Mouse (Mus musculus) heart, embryonic 13.5 days (tissue): ENCODE results near the gene Erp44. TPM values are rescaled to one million over a fixed set of nuclear protein-coding genes. Genes with fewer than 3 reads are reported as not detected.

ENCODE experiments used
- ATAC-seq: fragments of 200-750 bp; cut with Nextera tagmentation; 2 replicates; pipeline ENCODE4 v1.8.0; 2017; ENCODE audit warnings: moderate TSS enrichment; ENCODE audit not compliant: insufficient number of reproducible peaks, low FRiP score, low TSS enrichment; ENCODE audit errors: extremely low read depth
- H3K27ac ChIP-seq: fragments of 300-500 bp; sonication (generic); replicated peaks from 2 replicates; pipeline ENCODE4 v1.5.1; 2015; ENCODE audit warnings: moderate library complexity, mild to moderate bottlenecking, inconsistent platforms
- H3K27me3 ChIP-seq: fragments of 300-500 bp; sonication (generic); replicated peaks from 2 replicates; pipeline ENCODE4 v1.6.1; 2015; ENCODE audit warnings: mild to moderate bottlenecking, inconsistent platforms
- H3K36me3 ChIP-seq: fragments of 300-500 bp; sonication (generic); 2 replicates; pipeline ENCODE4 v1.6.1; 2015; ENCODE audit warnings: mild to moderate bottlenecking, inconsistent platforms
- H3K4me1 ChIP-seq: fragments of 300-500 bp; sonication (generic); 2 replicates; pipeline ENCODE4 v1.6.1; 2015; ENCODE audit warnings: inconsistent platforms
- H3K4me2 ChIP-seq: fragments of 300-500 bp; sonication (generic); 2 replicates; pipeline ENCODE4 v1.6.1; 2015; ENCODE audit warnings: inconsistent platforms, mild to moderate bottlenecking, moderate library complexity
- H3K4me3 ChIP-seq: fragments of 300-500 bp; sonication (generic); 2 replicates; pipeline ENCODE4 v1.5.1; 2015; ENCODE audit warnings: moderate library complexity, mild to moderate bottlenecking, inconsistent platforms
- H3K9ac ChIP-seq: fragments of 300-500 bp; sonication (generic); 2 replicates; pipeline ENCODE4 v1.6.1; 2015; ENCODE audit warnings: inconsistent platforms, mild to moderate bottlenecking, moderate library complexity
- H3K9me3 ChIP-seq: fragments of 300-500 bp; sonication (generic); 2 replicates; pipeline ENCODE4 v1.6.1; 2016; ENCODE audit warnings: inconsistent platforms
- WGBS: fragments of 180-500 bp; shearing (Covaris S2); methylation state at CpG from one replicate; pipeline ENCODE4 v1.1.7; 2015; ENCODE audit warnings: mixed read lengths; 5-methylcytosine and 5-hydroxymethylcytosine counted together
- polyA plus RNA-seq: library from polyadenylated mRNA; unstranded; fragments of >200 nt; fragmentation: Nextera tagmentation; extraction: Ambion mirVana; gene quantifications from 2 replicates; pipeline ENCODE4 v1.2.1, GENCODE M21; 2015

Erp44 gene
- polyA plus RNA-seq, 1 experiment from 2014 or later = 55.4 TPM

- no peaks in the 10 kb centered on the region for H3K27me3 ChIP-seq
- H3K27ac ChIP-seq = no peak overlapping the region
- no peaks in the 10 kb centered on the region for H3K36me3 ChIP-seq
- H3K4me2 ChIP-seq = no peak overlapping the region
- no peak overlapping the region for H3K4me3 ChIP-seq
- no peaks in the 10 kb centered on the region for H3K9me3 ChIP-seq
- H3K9ac ChIP-seq = no peak overlapping the region
- ATAC-seq = no peak
- WGBS = 78% methylated on average over 3 of the region's 3 CpGs
- peaks cover 26% of the 10 kb centered on the region for H3K4me1 ChIP-seq
Measured at GRCm38 (mm10) chr4:48275736-48276135, 3.6 kb downstream of the Erp44 start.

GRCm38 (mm10) chr4:48273119-48273829 is 6.1 kb downstream of the Erp44 start:
- no peak overlapping the region for H3K4me2 ChIP-seq
- H3K36me3 ChIP-seq = no peaks in the 10 kb centered on the region
- H3K9ac ChIP-seq = no peak overlapping the region
- H3K9me3 ChIP-seq = no peaks in the 10 kb centered on the region
- H3K27ac ChIP-seq = no peak overlapping the region
- no peak for ATAC-seq
- WGBS = 91% methylated on average over 7 of the region's 7 CpGs
- H3K27me3 ChIP-seq = no peaks in the 10 kb centered on the region
- H3K4me1 ChIP-seq = peaks cover 15% of the 10 kb centered on the region
- H3K4me3 ChIP-seq = no peak overlapping the region

DNA sequence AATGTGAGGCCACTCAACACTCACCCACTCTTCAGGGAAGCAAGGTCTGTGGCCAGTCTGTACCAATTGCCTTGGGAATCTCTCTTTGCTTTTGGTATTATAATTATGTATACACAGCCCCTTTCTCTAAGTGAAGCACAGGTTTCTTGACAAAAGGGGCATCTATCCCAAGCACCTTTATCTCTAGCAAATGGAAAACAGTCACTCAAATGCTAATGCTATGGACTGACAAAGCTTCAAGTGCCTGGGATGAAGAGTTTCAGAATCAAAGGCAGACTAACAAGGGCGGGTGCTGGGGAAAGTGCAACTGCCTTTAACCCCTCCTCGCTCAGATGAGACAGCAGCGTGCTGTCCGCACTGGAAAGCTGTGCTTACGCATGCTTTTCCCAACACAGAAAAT is 7.5 kb downstream of the Erp44 start:
- H3K9me3 ChIP-seq = no peaks in the 10 kb centered on the region
- no peak for ATAC-seq
- H3K4me1 ChIP-seq = peaks cover 16% of the 10 kb centered on the region
- no peak overlapping the region for H3K27ac ChIP-seq
- WGBS = 35% methylated on average over 5 of the region's 5 CpGs
- H3K4me3 ChIP-seq = no peak overlapping the region
- H3K4me2 ChIP-seq = peak overlapping the region; percentile 42
- no peak overlapping the region for H3K9ac ChIP-seq
- H3K27me3 ChIP-seq = no peaks in the 10 kb centered on the region
- no peaks in the 10 kb centered on the region for H3K36me3 ChIP-seq

DNA sequence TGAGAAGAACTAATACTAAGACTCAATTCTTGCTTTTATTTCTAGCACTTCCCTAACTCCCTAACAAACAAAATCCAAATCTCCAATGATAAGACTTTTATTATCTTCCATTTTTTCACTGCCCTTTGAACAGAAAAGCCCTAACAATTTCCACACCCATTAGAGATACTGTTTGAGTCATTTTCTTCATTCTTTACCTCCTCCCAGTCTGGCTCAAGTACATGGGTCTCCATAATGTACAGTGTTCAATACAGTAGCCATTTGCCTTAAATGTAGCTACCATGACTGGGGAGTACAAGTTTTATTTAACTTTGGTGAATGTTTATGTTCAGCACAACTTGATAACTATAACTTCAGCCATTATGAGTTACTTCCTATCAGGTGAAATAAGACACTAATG is 8.8 kb downstream of the Erp44 start:
- Histone ChIP-seq H3K36me3 (no peaks in the 10 kb centered on the region), H3K4me1 (peaks cover 24% of the 10 kb centered on the region), H3K27me3 (no peaks in the 10 kb centered on the region), H3K27ac (no peak overlapping the region), H3K4me3 (no peak overlapping the region), H3K4me2 (no peak overlapping the region), H3K9ac (no peak overlapping the region), H3K9me3 (no peaks in the 10 kb centered on the region)
- no peak for ATAC-seq

DNA sequence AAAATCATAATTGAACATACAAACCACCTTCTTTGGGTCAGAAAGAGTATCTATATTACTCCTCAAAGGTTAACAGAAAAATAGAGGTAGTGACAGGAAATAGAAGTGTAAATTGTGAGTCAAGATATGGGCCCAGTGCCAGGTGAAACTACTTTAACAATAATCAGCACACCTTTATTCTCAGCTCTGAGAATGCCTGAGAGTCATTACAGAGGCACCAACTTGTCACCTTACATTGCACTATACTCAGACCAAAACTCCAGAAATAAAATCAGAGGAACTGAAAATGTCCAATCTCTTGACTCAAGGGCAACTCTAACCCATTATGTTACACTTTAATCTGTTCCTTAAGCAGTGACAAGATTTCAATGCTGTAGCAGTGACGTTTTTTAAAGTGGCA is 11.2 kb downstream of the Erp44 start:
- H3K27ac ChIP-seq = no peak overlapping the region
- no peak overlapping the region for H3K9ac ChIP-seq
- no peak for ATAC-seq
- H3K9me3 ChIP-seq = no peaks in the 10 kb centered on the region
- H3K36me3 ChIP-seq = no peaks in the 10 kb centered on the region
- H3K4me2 ChIP-seq = no peak overlapping the region
- no peaks in the 10 kb centered on the region for H3K27me3 ChIP-seq
- H3K4me3 ChIP-seq = no peak overlapping the region
- WGBS = 56% methylated on average over 1 of the region's 1 CpGs
- H3K4me1 ChIP-seq = peaks cover 33% of the 10 kb centered on the region

DNA sequence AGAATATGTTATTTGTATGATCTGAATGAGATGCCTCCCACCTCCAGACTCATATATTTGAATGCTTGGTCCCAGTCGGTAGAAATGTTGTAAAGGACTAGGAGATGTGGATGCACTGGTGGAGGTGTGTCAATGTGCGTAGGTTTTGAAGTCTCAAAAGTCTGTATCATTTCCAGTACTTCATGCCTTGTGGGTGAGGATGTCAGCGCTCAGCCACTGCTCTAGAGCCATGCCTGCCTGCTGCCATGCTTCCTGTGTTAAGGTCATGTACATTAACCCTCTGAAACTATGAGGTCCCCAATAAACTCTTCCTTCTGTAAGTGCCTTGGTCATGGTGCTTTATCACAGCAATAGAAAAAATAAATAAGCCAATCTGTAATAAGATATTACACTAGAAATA is 11.7 kb downstream of the Erp44 start:
- Histone ChIP-seq H3K9ac (no peak overlapping the region), H3K4me3 (no peak overlapping the region), H3K4me2 (no peak overlapping the region), H3K36me3 (no peaks in the 10 kb centered on the region), H3K4me1 (peaks cover 32% of the 10 kb centered on the region), H3K27me3 (no peaks in the 10 kb centered on the region), H3K9me3 (no peaks in the 10 kb centered on the region), H3K27ac (no peak overlapping the region)
- ATAC-seq = no peak
- WGBS = 81% methylated on average over 3 of the region's 3 CpGs

GRCm38 (mm10) chr4:48258045-48258444 is 21.3 kb downstream of the Erp44 start:
- 86% methylated on average over 3 of the region's 3 CpGs for WGBS
- Histone ChIP-seq H3K4me2 (no peak overlapping the region), H3K4me1 (0 out of 2 replicates have a peak, but pooled peaks cover 6% of the 10 kb centered on the region), H3K9ac (no peak overlapping the region), H3K27ac (no peak overlapping the region), H3K4me3 (no peak overlapping the region), H3K27me3 (no peaks in the 10 kb centered on the region), H3K9me3 (no peaks in the 10 kb centered on the region), H3K36me3 (no peaks in the 10 kb centered on the region)
- ATAC-seq = no peak

- Histone ChIP-seq H3K4me2 (no peak overlapping the region), H3K27me3 (no peaks in the 10 kb centered on the region), H3K36me3 (no peaks in the 10 kb centered on the region), H3K4me3 (no peak overlapping the region), H3K9ac (no peak overlapping the region), H3K27ac (no peak overlapping the region), H3K9me3 (no peaks in the 10 kb centered on the region), H3K4me1 (0 out of 2 replicates have a peak, but pooled peaks cover 6% of the 10 kb centered on the region)
- no peak for ATAC-seq
Measured at GRCm38 (mm10) chr4:48253266-48253665, 26.1 kb downstream of the Erp44 start.

- H3K9ac ChIP-seq = no peak overlapping the region
- ATAC-seq = no peak
- no peaks in the 10 kb centered on the region for H3K9me3 ChIP-seq
- H3K4me2 ChIP-seq = no peak overlapping the region
- 0 out of 2 replicates have a peak, but pooled peaks cover 4% of the 10 kb centered on the region for H3K4me1 ChIP-seq
- peaks cover 2% of the 10 kb centered on the region; the same call in 1 of the 2 replicates for H3K36me3 ChIP-seq
- H3K27ac ChIP-seq = no peak overlapping the region
- WGBS = 93% methylated on average over 2 of the region's 2 CpGs
- H3K4me3 ChIP-seq = no peak overlapping the region
- no peaks in the 10 kb centered on the region for H3K27me3 ChIP-seq
Measured at GRCm38 (mm10) chr4:48244280-48244679, 35.1 kb downstream of the Erp44 start.

GRCm38 (mm10) chr4:48243737-48244136 is 35.6 kb downstream of the Erp44 start:
- Histone ChIP-seq H3K4me1 (0 out of 2 replicates have a peak, but pooled peaks cover 4% of the 10 kb centered on the region), H3K27ac (no peak overlapping the region), H3K27me3 (no peaks in the 10 kb centered on the region), H3K4me3 (no peak overlapping the region), H3K9ac (no peak overlapping the region), H3K4me2 (no peak overlapping the region), H3K36me3 (peaks cover 2% of the 10 kb centered on the region; the same call in 1 of the 2 replicates), H3K9me3 (no peaks in the 10 kb centered on the region)
- 45% methylated on average over 1 of the region's 1 CpGs for WGBS
- no peak for ATAC-seq

GRCm38 (mm10) chr4:48242482-48242881 is 36.9 kb downstream of the Erp44 start:
- no peak for ATAC-seq
- no peak overlapping the region for H3K4me3 ChIP-seq
- H3K27me3 ChIP-seq = no peaks in the 10 kb centered on the region
- H3K4me1 ChIP-seq = 0 out of 2 replicates have a peak, but pooled peaks cover 4% of the 10 kb centered on the region
- no peaks in the 10 kb centered on the region for H3K9me3 ChIP-seq
- H3K27ac ChIP-seq = no peak overlapping the region
- H3K4me2 ChIP-seq = no peak overlapping the region
- H3K9ac ChIP-seq = no peak overlapping the region
- H3K36me3 ChIP-seq = peaks cover 2% of the 10 kb centered on the region; the same call in 1 of the 2 replicates
- 92% methylated on average over 4 of the region's 4 CpGs for WGBS

- ATAC-seq = no peak
- Histone ChIP-seq H3K27ac (no peak overlapping the region), H3K9me3 (no peaks in the 10 kb centered on the region), H3K4me3 (no peak overlapping the region), H3K4me2 (no peak overlapping the region), H3K27me3 (no peaks in the 10 kb centered on the region), H3K36me3 (peaks cover 23% of the 10 kb centered on the region), H3K4me1 (no peaks in the 10 kb centered on the region), H3K9ac (no peak overlapping the region)
- 86% methylated on average over 4 of the region's 4 CpGs for WGBS
Measured at GRCm38 (mm10) chr4:48239046-48239445, 40.3 kb downstream of the Erp44 start.
